Mouse (Mus musculus) mature B cell (primary cell): Measurements from ENCODE around the gene Prkar2a.

ENCODE experiments used
- in situ Hi-C: fragments of 300-500 bp; cut with MboI; formaldehyde crosslinking; loops from 2 replicates; pipeline ENCODE4 v1.14.3; 2019

The Prkar2a gene

DNA sequence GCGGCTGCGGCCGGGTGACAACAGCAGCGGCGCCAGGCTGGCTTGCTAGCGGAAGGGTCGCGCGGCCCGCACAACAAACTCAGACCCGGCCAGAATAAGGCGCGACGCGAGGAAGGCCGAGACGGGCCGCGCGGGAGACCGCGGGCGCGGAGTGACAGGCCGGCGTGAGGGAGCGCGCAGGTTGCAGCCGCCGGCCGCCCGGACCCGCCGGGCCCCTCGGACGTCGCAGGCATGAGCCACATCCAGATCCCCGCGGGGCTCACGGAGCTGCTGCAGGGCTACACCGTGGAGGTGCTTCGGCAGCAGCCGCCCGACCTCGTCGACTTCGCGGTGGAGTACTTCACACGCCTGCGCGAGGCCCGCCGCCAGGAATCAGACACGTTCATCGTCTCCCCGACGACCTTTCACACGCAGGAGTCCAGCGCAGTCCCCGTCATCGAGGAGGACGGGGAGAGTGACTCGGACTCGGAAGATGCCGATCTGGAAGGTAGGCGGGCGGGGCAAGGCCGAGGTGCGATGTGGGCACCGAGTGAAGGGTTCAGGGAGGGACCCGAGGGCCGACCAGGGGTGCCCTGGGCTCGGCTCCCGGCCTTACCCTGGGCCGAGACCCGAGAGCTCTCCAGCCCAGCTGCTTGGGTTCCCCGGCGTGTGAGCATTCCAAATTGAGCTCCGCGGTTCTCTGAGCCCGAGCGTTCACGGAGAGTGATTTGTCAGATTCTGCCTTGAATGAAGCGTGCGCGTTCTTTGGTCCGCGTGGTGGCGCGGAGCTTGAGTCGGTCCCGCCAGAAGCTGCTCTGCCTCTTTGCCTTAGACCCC lies 3.3 kb downstream of the Prkar2a start:
- in situ Hi-C loops = no loop called here

DNA sequence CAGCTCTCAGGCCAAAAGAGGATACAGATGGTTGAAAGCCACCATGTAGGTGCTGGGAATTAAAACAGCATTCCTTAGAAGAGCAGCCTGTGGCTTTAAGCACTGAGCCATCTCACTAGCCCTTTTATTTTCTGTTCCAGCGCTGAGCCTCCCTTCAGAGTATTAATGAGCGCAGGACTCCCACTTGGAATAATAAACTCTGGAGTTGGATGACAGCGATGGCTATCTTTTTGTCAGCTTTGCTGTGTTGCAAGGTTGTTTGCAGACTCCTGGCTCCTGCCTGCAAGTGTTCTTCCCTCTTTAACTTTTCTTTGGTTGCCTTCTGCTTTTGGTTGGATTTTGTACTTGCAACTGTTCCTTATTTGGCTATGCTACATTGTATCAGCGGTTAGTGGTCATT lies 4.8 kb downstream of the Prkar2a start:
- in situ Hi-C loops = no loop called here

DNA sequence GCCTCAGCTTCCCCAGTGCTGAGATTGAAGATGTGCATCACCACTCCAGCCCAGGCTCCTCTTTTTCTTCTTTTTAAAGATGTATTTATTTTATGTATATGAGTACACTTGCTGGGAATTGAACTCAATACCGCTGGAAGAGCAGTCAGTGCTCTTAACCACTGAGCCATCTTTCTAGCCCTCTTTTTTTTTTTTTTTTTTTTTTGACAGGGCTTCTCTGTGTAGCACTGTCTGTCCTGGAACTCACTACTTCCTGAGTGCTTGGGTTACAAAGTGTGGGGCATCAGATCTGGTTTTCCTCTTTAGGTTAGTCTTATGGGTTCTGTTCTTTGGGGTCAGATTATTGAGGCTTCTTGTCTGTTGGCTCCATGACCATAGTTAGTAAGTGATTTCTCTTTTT lies 5.4 kb downstream of the Prkar2a start:
- in situ Hi-C loops = no loop called here

DNA sequence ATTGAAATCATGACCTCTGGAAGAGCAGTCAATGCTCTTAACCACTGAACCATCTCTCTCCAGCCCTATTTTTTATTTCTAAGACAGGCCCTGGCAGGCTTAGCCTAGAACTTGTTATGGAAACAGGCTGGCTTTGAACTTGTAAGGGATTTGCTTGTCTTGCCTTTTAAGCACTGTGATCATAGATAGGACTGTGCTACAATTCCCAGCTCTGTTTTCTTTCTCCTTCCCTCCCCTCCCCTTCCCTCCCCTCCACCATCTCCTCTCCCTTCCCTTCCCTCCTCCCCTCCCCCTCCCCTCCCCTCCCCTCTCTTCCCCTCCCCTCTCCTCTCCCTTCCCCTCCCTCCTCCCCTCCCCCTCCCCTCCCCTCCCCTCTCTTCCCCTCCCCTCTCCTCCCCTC lies 13.4 kb downstream of the Prkar2a start:
- in situ Hi-C loops = no loop called here

DNA sequence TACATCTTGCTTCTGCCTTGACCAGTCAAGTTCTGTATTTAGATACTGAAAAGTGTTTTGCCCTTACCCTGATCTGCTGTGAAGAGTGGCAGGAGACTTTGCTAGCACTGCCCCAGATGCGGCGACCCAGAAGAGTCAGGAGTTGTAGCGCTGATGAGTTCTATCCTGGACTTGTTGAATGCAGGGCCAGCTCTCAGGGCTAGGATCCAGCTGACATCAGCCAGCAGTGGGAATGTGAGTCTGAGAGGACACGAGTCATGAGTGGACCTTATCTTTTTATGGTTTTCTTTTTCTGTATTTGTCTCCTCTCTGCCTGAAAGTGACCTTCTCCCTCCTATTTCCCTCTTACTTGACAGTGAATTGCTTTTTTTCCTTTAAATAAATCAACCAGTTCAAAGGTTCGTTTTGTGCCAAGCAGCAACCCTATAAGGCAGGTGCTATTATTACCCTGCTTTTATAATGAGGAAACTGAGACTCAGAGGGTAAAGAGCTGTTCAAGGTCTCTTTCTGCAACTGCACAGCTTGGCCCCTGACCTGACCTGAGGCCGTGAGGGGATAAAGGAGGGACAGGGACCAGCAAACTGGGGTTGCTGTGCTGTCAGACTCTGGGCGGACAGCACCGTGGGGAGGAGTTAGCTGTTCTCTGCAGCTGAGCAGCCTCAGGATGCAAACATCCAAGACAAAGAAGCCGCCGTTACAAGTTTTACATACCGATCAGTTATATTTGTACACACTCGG lies 14.4 kb downstream of the Prkar2a start:
- in situ Hi-C loops = no loop called here

DNA sequence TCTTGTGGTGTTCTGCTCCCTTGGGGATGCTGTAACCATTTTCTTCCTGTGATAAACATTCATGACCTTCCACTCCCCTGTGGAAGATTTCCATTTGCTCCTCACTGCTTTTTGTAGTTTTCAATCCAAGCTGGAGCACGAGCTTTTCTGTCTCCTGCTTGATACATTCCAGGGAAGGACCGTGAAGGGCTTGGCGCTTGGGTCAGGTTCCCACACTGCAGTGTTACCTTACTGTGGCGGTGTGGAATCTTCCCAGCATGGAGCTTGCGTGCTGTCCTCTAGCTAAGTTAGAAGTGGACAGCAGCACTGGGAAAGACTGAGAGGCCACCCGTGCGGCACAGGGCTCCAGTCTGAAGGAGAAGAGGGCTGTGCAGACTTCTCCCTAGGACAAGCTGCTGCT lies 15.5 kb downstream of the Prkar2a start:
- in situ Hi-C loops = no loop called here

DNA sequence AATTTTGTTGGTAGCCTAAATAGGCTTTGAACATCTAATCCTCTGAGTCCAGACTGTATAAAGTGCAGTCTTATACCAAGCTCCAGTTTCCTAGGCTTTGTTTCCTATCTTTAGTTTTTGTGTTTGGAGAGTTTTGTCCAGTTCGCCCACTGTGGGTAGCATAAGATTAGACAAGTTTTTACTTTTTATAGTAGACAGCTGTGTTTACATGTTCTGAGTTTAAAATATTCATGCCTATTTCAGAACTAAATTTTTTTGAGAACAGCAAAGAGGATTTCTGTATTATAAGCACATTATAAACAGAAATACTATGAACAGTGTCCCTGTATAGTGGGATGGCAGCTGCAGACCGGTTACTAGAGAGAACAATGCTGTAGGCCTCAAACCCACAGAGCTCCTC lies 18.1 kb downstream of the Prkar2a start:
- in situ Hi-C loops = no loop called here

DNA sequence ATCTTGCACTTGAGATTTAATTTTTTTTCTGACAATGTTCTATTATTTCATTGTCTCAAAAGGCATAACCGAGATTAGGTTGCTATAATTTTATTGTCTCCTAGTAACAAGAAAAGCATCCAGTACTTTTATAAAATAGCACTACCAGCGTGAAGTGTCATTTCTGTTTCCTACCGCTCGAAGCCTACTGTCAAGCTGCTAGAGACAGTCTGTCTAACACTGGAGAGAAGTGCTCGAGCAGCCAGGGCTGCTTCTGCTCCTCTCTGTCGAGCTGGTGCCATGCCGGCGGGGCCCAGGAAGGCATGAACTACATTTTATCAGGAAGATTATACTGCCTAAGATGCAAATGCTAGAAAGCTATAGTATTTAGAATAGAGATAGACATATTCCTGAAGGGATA lies 19.7 kb downstream of the Prkar2a start:
- in situ Hi-C loops = no loop called here

DNA sequence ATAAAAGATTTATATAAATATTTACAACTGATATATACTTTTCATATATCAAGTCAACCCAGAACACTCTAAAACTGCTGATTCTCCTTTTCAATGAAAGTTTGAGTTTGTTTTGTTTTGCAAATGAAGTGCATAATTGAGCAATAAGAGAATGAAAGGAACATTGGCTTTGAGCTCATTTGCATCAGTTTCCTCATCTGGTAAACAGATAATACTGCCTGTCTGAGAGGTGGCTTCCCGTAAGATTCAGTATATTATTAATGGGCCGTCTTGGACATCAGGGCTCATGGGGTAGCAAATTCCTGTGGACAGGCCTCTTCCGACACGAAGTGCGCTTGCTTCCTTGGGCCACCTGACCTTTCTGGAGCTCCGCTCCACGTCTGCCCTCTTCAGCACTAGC lies 21.7 kb downstream of the Prkar2a start:
- in situ Hi-C loops = no loop called here

DNA sequence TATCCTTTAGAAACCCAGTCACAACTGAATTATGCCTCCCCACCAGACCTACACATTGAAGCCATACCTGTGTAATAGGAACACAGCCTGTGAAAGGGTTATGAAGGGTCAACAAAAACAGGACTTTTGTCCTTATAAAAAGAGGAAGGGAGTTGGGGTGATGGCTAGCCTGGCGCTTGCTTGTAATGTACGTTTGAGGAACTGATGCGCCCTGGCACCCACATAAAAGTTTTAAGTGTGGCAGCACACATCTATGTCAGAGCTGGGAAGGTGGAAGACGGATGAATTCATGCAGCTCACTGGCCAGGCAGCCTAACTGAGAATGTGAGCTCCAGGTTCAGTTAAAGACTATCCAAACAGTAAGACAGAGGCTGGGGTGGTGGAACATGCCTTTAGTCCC lies 27.1 kb downstream of the Prkar2a start:
- in situ Hi-C loops = no loop called here

DNA sequence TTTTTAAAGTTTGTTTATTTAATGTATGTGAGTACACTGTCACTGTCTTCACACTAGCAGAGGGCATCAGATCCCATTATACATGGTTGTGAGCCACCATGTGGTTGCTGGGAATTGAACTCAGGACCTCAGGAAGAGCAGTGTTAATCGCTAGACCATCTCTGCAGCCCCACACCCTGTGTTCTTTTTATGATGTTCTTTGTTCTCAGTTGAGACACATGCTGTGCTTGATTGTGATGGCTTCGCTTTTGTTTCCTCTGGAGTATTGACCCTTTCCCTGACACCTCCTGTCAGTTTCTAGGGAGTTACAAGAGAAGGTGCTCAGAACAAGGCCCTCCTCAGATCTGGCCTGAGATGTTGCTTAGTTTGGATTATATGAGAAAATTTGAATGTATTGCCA lies 34.6 kb downstream of the Prkar2a start:
- in situ Hi-C loops = no loop called here

DNA sequence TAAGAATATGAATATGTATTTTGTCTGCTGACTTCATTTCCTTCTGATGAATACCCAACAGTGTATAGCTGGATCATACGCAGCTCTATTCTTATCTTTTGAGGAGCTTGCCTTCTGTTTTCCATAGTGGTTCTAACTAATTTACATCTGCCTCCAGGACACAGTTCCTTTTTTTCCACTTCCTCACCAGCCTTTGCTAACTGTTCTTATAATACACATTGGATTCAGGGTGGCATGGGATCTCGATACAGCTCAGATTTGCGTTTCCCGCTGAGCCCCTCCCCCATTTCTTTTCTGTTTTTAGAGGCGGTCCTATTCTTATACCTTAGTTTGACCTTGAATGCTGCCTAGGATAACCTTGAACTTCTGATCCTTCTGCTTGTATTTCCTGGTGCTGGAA lies 37.0 kb downstream of the Prkar2a start:
- in situ Hi-C loops = no loop called here

DNA sequence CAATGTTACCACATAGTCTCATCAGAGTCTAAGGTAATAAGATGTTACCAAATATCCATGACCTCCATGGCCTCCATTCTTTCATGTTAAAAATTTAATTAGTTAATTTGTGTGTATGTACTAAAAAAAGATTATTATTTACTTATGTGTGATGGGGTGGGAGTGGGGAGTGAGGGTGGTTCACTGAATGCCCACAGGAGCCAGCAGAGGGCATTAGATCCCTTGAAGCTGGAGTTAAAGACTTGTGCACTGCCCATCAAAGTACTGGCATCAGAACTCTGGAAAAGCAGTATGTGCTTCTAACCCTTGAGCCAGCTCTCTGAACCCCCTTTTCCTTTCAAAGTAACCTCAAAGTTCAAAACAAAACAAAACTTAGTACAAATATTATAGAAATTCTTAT lies 39.9 kb downstream of the Prkar2a start:
- in situ Hi-C loops = no loop called here

DNA sequence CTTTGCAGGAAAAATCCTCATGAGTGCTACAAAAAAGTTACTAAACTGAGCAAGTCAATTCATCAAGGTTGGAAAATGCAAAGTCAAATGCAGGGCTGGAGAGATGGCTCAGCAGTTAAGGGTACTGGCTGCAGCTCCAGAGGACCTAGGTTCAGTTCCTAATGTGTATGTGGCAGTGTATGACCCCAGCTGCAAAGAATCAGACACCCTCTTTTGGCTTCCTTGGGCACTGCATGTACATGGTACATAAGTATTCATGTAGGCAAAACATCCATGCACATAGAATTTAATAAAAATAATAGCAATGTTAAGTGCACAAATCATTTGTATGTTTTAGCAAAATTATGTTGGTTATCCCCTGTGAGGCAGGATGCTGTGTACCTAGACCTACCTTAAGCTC lies 43.3 kb downstream of the Prkar2a start:
- in situ Hi-C loops = no loop called here

DNA sequence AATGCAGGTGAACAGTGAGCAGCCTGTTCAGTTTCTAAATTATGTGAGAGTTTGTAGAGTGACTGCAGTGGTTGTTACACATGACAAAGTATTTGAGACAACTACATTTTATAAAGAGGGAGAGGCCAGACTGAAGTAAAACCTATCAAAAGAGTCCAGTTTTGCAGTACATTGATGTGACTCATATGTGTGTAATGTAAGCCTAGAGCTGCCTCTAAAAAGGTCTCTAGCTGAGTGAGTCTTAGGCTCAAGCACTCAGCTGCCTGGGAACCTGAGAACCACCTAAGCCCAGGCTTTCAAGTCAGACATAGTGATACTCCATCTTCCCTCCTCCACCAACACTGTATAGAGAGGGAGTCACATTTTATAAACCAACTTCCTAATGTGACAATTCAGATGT lies 45.5 kb downstream of the Prkar2a start:
- in situ Hi-C loops = no loop called here

DNA sequence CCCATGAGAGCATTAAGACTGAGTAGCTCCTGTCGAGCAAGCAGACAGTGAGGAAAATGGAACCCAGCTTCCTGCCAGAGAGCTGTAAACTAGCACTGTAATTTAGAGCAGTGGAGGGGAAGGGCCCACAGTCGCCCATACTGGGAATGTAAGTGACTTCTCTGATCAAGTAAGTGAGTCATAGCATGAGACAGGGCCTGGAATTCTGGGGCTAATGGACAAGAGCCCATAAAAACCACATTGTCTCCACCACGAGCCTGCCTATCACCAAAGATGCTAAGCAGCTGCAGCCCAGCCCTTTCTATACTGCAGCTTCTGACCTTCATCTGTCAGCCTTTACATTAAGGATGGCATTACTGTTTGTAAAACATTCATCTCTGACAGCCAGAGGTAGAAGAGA lies 50.1 kb downstream of the Prkar2a start:
- in situ Hi-C loops = no loop called here

DNA sequence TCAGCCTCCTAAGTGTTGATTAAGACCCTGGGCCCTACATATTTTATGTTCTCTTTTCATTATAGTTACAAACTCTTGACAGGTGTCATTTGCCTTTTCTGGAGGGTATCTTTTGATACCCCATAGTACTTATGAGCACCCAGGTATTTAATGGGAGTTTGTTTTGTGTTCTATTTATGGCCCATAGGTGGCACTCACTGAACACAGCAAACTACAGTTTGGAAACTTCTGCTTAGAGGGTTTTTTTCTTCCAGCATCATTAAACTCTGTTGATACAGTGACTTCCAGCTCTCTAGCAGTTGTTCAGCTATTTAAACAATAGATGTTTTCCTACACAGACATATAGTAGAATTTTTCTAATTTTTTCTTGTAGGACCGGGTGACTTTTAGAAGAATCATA lies 50.9 kb downstream of the Prkar2a start:
- in situ Hi-C loops = no loop called here

DNA sequence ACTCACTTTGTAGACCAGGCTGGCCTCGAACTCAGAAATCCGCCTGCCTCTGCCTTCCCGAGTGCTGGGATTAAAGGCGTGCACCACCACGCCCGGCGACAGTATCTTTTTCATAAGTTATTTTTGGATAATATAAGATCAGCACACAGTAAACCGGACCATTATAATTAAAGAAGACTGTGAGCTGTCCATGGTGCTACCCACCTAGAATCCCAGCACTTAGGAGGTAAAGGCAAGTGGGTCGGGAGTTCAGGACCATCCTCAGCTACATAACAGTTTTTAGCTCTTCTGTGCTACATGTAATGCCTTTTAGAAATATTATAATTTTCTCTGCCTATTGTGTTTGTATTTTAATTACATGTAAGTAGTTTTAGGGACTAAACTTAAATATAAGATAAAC lies 52.9 kb downstream of the Prkar2a start:
- in situ Hi-C loops = no loop called here

DNA sequence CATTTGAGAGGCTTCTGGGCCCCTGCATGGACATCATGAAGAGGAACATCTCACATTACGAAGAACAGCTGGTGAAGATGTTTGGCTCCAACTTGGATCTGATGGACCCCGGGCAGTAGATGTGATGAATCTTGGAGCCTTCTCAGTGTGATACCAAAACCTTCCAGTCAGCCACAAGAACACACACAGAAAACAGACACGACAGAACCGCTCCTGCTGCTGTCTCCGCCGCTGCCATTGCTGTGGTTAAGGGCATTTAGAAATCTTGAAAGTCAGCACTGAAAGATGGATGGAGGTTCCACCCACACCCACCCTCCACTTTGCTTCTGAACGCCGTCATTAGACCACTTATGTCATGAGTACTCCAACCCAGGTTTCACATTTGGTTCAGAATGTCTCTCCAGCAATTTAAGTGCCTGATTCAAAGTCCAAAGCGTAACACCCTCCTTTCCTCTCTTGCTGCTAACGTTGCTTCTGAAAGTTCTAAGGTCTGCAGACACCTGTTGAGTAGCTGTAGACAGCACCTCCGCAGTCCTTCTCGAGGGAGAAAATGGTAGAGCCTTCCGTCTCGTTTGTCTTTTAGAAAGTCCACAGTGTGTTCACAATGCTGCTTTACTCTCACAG lies 57.9 kb downstream of the Prkar2a start:
- in situ Hi-C loops = no loop called here

DNA sequence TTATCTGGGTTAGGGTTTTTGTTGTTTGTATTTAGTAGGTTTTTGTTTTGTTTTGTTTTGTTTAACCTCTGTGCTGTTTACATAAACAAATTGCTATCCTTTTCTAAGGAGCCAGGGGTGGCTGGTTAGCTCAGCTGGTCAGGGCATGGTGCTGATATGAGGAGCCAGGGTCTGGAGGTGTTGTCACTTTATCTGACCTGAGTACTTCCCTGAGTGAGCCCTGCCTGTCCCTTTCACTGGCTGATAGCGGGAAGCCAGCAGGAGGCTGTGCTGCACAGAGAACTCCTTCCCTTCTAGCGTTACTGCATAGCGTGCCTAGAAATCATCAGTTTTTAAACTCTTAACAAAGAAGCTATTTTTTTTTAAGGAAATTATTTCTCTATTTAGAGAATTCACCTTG lies 58.6 kb downstream of the Prkar2a start:
- in situ Hi-C loops = no loop called here

DNA sequence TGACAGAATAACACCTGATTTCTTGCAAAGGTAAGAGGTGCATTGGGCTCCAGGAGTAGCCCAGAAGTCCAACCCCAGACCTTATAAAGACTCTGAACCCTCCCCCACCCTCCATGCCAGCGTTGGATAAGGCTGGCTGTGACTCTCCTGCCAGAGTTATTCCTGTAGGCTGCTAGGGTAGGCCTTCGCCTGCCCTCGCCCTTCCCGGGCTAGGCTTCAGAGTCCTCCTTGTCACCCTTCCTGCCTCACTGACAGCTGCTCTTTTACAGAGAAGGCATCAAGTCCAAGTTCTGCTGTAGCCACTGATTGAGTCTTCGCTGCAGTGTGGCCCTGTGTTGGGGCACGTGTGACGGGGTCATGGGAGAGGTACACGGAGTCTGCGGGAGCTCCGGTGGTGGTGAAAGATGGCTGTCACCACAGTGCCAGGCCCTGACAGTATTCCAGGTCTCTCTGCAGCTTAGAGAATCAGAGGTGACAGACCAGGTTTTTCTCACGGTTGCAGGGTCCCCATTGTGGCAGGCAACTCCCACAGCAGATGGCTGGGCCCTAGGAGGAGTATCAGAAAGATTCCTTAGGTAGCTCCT lies 59.6 kb downstream of the Prkar2a start:
- in situ Hi-C loops = no loop called here

DNA sequence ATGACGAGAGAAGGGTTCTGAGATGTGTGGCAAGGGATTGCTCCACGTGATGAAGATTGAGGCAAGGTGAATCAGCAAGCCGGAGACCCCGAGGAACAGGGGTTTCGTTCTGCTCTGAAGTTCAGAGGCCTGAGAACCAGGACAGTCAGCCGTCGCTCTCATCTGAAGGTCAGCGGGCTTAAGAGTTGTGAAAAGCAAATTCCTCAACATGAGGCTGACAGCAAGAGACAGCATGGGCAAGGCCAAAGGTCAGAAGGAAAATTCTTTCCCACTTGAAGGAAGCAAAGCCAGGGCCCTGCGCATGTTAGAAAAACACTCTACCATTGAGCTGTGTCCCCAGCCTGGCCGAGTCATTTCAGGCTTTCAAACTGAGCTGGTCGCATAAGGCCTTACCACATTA lies 61.5 kb downstream of the Prkar2a start:
- in situ Hi-C loops = no loop called here
